Mouse (Mus musculus) heart, adult 8-10 months (tissue): ENCODE results near the gene Sfswap. TPM values are rescaled to one million over a fixed set of nuclear protein-coding genes. Genes with fewer than 3 reads are reported as not detected.

ENCODE experiments used
- DNase-seq: peaks from one replicate; pipeline ENCODE4 v3.0.0; 2022; ENCODE audit warnings: low spot score
- total RNA-seq, 4 experiments: library from RNA; stranded (reverse); gene quantifications; 2 replicates each; pipeline ENCODE4 v1.2.4; 2022

Sfswap gene
- total RNA-seq, 4 experiments from 2014 or later, result 21.3 to 34.4 (median 25.8) TPM

- DNase-seq, result no peak
These were observed 28.6 kb downstream of the Sfswap start for GRCm38 (mm10) chr5:129529571-129529970.

GRCm38 (mm10) chr5:129533731-129534130 lies 32.7 kb downstream of the Sfswap start:
- no peak for DNase-seq

GRCm38 (mm10) chr5:129534500-129534899 lies 33.5 kb downstream of the Sfswap start:
- DNase-seq, result peak; percentile 72

- no peak for DNase-seq
These were observed 34.0 kb downstream of the Sfswap start for GRCm38 (mm10) chr5:129535021-129535420.

- no peak for DNase-seq
These were observed 34.4 kb downstream of the Sfswap start for GRCm38 (mm10) chr5:129535431-129535830.

- DNase-seq, result no peak
These were observed 37.8 kb downstream of the Sfswap start for GRCm38 (mm10) chr5:129538826-129539225.

GRCm38 (mm10) chr5:129542236-129542635 lies 41.2 kb downstream of the Sfswap start:
- no peak for DNase-seq

GRCm38 (mm10) chr5:129545787-129546186 lies 44.8 kb downstream of the Sfswap start:
- DNase-seq, result no peak

- no peak for DNase-seq
These were observed 48.7 kb downstream of the Sfswap start for GRCm38 (mm10) chr5:129549716-129550115.

- DNase-seq, result no peak
These were observed 49.8 kb downstream of the Sfswap start for GRCm38 (mm10) chr5:129550790-129551189.

GRCm38 (mm10) chr5:129551991-129552390 lies 51.0 kb downstream of the Sfswap start:
- no peak for DNase-seq

- DNase-seq, result no peak
These were observed 52.6 kb downstream of the Sfswap start for GRCm38 (mm10) chr5:129553642-129554041.

GRCm38 (mm10) chr5:129558591-129558990 lies 57.6 kb downstream of the Sfswap start:
- no peak for DNase-seq

- DNase-seq, result no peak
These were observed 58.3 kb downstream of the Sfswap start for GRCm38 (mm10) chr5:129559283-129559682.

GRCm38 (mm10) chr5:129562342-129562741 lies 61.3 kb downstream of the Sfswap start:
- DNase-seq, result no peak

- DNase-seq, result no peak
These were observed 67.6 kb downstream of the Sfswap start for GRCm38 (mm10) chr5:129568596-129568995.

- no peak for DNase-seq
These were observed 77.2 kb downstream of the Sfswap start for GRCm38 (mm10) chr5:129578201-129578600.

GRCm38 (mm10) chr5:129580046-129580445 lies 79.0 kb downstream of the Sfswap start:
- DNase-seq, result no peak

GRCm38 (mm10) chr5:129580572-129580971 lies 79.6 kb downstream of the Sfswap start:
- DNase-seq, result no peak

- no peak for DNase-seq
These were observed 80.0 kb downstream of the Sfswap start for GRCm38 (mm10) chr5:129581015-129581414.

- DNase-seq, result no peak
These were observed 82.3 kb downstream of the Sfswap start for GRCm38 (mm10) chr5:129583331-129583730.

GRCm38 (mm10) chr5:129583761-129584582 lies 83.0 kb downstream of the Sfswap start, which contains the start of gene Mmp17:
TSS of gene Mmp17 (plus strand) at chr5:129584169.
- DNase-seq, result peak; percentile 85
